Mouse (Mus musculus) limb, embryonic 12.5 days (tissue): ENCODE measurements at regions not wholly inside any gene's neighbourhood (a gene's known extent, or its start where the extent isn't known, plus 50 kb on each side); places are given as distances from the start of the nearest gene placed in this dataset.
A peak's percentile ranks its signal among the peaks of the same experiment; 100 is the strongest.

Source experiments
- ATAC-seq: fragments of 200-750 bp; cut with Nextera tagmentation; 2 replicates; pipeline ENCODE4 v1.8.0; 2017; ENCODE audit warnings: low read depth, moderate TSS enrichment; ENCODE audit not compliant: insufficient number of reproducible peaks, insufficient read depth, low FRiP score, low TSS enrichment
- H3K27ac ChIP-seq: fragments of 300-500 bp; sonication (generic); 2 replicates; pipeline ENCODE4 v1.5.1; 2016; ENCODE audit warnings: mild to moderate bottlenecking, moderate library complexity
- H3K27me3 ChIP-seq: fragments of 300-500 bp; sonication (generic); 2 replicates; pipeline ENCODE4 v1.6.1; 2016; ENCODE audit warnings: mild to moderate bottlenecking, moderate library complexity
- H3K36me3 ChIP-seq: fragments of 300-500 bp; sonication (generic); 2 replicates; pipeline ENCODE4 v1.6.1; 2016; ENCODE audit warnings: mild to moderate bottlenecking, moderate library complexity
- H3K4me1 ChIP-seq: fragments of 300-500 bp; sonication (generic); replicated peaks from 2 replicates; pipeline ENCODE4 v1.6.1; 2016
- H3K4me2 ChIP-seq: fragments of 300-500 bp; sonication (generic); 2 replicates; pipeline ENCODE4 v1.6.1; 2016; ENCODE audit warnings: mild to moderate bottlenecking, moderate library complexity
- H3K4me3 ChIP-seq: fragments of 300-500 bp; sonication (generic); replicated peaks from 2 replicates; pipeline ENCODE4 v1.5.1; 2016; ENCODE audit warnings: mild to moderate bottlenecking
- H3K9ac ChIP-seq: fragments of 300-500 bp; sonication (generic); replicated peaks from 2 replicates; pipeline ENCODE4 v1.6.1; 2016; ENCODE audit warnings: mild to moderate bottlenecking, moderate library complexity
- H3K9me3 ChIP-seq: fragments of 300-500 bp; sonication (generic); 2 replicates; pipeline ENCODE4 v1.6.1; 2016; ENCODE audit warnings: mild to moderate bottlenecking, moderate library complexity
- WGBS: fragments of 180-500 bp; shearing (Covaris S2); methylation state at CpG from one replicate; pipeline ENCODE4 v1.1.7; 2016; 5-methylcytosine and 5-hydroxymethylcytosine counted together

DNA sequence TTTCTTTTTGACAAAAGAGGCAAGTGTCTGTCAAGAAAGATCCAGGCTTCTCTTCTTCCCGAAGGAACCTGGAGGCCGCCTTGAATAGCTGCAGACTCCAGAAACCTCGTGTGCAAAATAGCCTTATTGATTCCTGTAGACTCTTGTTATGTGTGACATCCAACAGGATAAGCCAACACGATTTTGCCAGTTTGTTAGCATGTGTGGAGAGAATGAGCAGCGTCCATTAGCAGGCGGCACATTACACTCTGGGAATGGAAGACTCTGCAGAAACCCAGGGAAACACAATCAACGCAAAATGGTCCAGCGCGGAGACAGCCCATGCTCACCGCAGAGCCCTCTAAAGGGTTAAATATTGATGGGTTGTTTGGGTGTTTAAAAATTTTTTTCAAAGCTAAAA is 1014.9 kb downstream of the Adgrl2 start:
- no peaks in the 10 kb centered on the region for H3K9me3 ChIP-seq
- 89% methylated on average over 10 of the region's 10 CpGs for WGBS
- no peak overlapping the region for H3K4me2 ChIP-seq
- H3K4me1 ChIP-seq = no peaks in the 10 kb centered on the region
- ATAC-seq = no peak
- H3K27ac ChIP-seq = no peak overlapping the region
- H3K27me3 ChIP-seq = no peaks in the 10 kb centered on the region
- H3K36me3 ChIP-seq = no peaks in the 10 kb centered on the region
- no peak overlapping the region for H3K4me3 ChIP-seq
- H3K9ac ChIP-seq = no peak overlapping the region

DNA sequence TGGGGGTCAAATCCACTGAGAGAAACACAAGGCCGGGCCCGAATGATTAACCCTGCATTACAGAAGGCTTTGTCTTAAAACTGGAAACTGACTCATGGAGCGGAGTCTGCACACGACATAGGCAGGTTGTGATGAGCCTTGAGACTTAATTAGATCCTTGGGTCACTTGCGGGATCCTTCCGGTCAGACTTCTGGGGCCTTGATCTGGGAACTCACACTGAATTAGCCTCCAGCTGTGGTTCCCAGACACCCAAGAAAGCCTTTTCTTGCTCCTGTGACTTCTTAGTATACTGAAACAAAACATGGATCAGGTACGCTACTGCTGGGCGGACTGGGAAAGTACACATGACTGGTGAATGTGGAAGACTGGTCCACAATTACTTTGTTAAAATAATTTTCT is 1015.8 kb downstream of the Adgrl2 start:
- 71% methylated on average over 8 of the region's 8 CpGs for WGBS
- no peak for ATAC-seq

DNA sequence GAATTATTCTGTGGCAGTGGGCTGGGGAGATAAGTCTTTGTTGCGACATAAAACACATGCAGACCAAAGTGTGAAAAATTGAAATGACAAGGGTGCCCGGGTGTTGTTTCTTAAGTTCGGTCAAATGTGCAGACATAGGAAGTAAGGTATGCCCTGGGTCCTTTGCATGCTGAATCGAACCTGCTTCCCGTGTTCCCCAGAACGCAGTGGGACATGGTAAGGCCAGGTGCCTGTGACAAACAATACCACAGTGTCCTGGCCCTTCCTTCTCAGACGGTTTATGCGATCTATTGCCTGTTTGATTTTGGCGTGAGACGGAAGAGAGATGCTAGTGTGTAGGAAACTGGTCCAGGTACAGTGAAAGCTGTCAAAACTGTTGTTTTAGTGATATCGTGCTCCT is 1022.1 kb downstream of the Adgrl2 start:
- ATAC-seq = no peak
- Histone ChIP-seq H3K4me2 (no peak overlapping the region), H3K27me3 (0 out of 2 replicates have a peak, but pooled peaks cover 2% of the 10 kb centered on the region), H3K36me3 (no peaks in the 10 kb centered on the region), H3K27ac (no peak overlapping the region), H3K4me3 (no peak overlapping the region), H3K9ac (no peak overlapping the region), H3K9me3 (no peaks in the 10 kb centered on the region), H3K4me1 (peaks cover 17% of the 10 kb centered on the region)
- 84% methylated on average over 11 of the region's 11 CpGs for whole genome bisulfite sequencing

More for the DNA sequence above, 1015.8 kb downstream of the Adgrl2 start:
- Histone ChIP-seq H3K9me3 (no peaks in the 10 kb centered on the region), H3K4me3 (no peak overlapping the region), H3K4me1 (no peaks in the 10 kb centered on the region), H3K4me2 (no peak overlapping the region), H3K36me3 (no peaks in the 10 kb centered on the region), H3K27me3 (no peaks in the 10 kb centered on the region), H3K9ac (no peak overlapping the region), H3K27ac (no peak overlapping the region)

DNA sequence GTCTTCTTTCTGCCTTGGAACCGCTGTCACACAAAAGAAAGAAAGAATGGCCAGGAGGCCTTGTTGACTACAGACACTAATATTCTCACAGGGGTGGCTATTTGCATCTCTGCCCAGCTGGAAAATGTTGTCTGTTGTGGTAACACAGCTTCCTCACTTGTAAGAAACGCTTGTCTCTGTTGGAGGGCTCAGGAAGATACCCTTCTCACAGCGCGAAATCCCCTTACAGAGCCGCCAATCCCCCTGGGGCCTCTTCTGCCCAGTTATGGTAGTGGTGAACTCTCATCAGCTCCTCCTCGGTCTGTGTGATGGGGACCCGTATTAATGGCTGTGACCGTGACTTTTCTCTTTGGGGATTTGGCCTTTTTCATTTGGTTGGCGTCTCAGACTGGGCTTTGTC is 1022.5 kb downstream of the Adgrl2 start:
- no peak for ATAC-seq

DNA sequence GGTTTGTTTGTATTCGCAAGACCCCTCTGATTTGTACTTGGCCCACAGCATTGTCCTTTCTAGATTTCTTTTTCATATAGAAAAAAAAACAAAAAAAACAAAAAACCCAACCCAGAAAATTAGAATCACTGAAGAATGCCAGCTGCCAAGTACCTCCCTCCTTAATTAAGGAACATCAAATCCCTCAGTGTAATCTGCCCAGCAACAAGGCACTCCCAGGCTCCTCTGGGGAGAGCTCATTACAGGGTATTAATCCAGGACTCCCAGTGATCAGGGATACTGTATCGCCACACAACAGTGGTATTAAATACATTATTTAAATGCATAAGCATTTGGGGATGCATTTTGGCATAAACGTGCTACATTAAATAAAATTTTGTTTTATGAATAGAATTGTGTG is 1023.1 kb downstream of the Adgrl2 start:
- H3K9ac ChIP-seq = no peak overlapping the region
- 87% methylated on average over 3 of the region's 3 CpGs for WGBS
- no peak overlapping the region for H3K27ac ChIP-seq
- H3K27me3 ChIP-seq = 0 out of 2 replicates have a peak, but pooled peaks cover 2% of the 10 kb centered on the region
- no peak overlapping the region for H3K4me3 ChIP-seq
- H3K4me1 ChIP-seq = peaks cover 17% of the 10 kb centered on the region
- ATAC-seq = no peak
- no peaks in the 10 kb centered on the region for H3K36me3 ChIP-seq
- no peak overlapping the region for H3K4me2 ChIP-seq
- no peaks in the 10 kb centered on the region for H3K9me3 ChIP-seq

More for the DNA sequence above, 1022.5 kb downstream of the Adgrl2 start:
- H3K4me2 ChIP-seq = no peak overlapping the region
- no peaks in the 10 kb centered on the region for H3K9me3 ChIP-seq
- 0 out of 2 replicates have a peak, but pooled peaks cover 2% of the 10 kb centered on the region for H3K27me3 ChIP-seq
- no peak overlapping the region for H3K4me3 ChIP-seq
- H3K4me1 ChIP-seq = peaks cover 17% of the 10 kb centered on the region
- no peak overlapping the region for H3K27ac ChIP-seq
- 70% methylated on average over 9 of the region's 9 CpGs for WGBS
- no peaks in the 10 kb centered on the region for H3K36me3 ChIP-seq
- H3K9ac ChIP-seq = no peak overlapping the region

DNA sequence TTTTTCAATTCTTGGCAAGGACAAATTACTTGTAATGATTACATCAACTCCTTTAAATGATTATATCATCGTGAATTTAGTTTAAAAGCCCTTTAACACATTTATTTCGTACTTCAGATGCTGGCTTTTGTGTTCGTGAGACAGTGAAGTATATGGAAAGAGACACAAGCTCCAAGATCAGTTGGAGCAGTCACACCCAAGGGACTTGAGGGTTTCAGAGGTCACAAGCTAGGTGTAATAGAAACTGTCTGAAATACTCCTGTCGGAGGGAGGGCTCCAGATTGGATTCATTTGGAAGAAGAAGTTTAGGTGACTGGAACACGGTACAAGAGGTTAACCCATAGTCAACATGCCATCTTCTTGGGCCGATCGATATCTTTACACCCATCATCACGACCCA is 1023.5 kb downstream of the Adgrl2 start:
- ATAC-seq = no peak
- peaks cover 17% of the 10 kb centered on the region for H3K4me1 ChIP-seq
- no peak overlapping the region for H3K9ac ChIP-seq
- no peaks in the 10 kb centered on the region for H3K36me3 ChIP-seq
- H3K27ac ChIP-seq = no peak overlapping the region
- H3K27me3 ChIP-seq = 0 out of 2 replicates have a peak, but pooled peaks cover 2% of the 10 kb centered on the region
- no peaks in the 10 kb centered on the region for H3K9me3 ChIP-seq
- H3K4me2 ChIP-seq = peak overlapping the region; percentile 21; the same call in 1 of the 2 replicates
- H3K4me3 ChIP-seq = no peak overlapping the region
- 76% methylated on average over 8 of the region's 8 CpGs for WGBS

DNA sequence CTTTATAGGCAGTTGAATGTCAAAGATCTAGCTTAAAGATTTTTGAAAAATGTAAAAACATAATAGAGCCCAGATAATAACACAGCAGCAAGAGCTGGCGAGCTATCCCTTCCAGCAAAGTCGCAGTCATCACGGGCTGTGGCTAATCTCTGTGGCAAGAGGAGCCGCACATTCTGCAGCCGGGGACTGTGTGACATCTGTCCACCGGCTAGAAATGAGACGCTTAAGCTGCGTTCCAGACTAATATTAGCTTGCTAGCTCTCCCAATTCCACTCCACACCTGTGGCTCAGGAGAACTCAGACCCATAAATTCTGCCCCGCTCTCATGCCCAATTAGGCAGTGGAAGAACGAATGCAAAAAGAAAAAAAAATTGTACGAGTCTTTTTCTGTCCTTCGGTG is 1024.0 kb downstream of the Adgrl2 start:
- Histone ChIP-seq H3K9me3 (no peaks in the 10 kb centered on the region), H3K36me3 (no peaks in the 10 kb centered on the region), H3K4me3 (no peak overlapping the region), H3K27ac (no peak overlapping the region), H3K27me3 (0 out of 2 replicates have a peak, but pooled peaks cover 2% of the 10 kb centered on the region), H3K9ac (no peak overlapping the region), H3K4me2 (peak overlapping the region; percentile 21; the same call in 1 of the 2 replicates), H3K4me1 (peaks cover 17% of the 10 kb centered on the region)
- 23% methylated on average over 12 of the region's 12 CpGs for WGBS
- ATAC-seq = no peak

DNA sequence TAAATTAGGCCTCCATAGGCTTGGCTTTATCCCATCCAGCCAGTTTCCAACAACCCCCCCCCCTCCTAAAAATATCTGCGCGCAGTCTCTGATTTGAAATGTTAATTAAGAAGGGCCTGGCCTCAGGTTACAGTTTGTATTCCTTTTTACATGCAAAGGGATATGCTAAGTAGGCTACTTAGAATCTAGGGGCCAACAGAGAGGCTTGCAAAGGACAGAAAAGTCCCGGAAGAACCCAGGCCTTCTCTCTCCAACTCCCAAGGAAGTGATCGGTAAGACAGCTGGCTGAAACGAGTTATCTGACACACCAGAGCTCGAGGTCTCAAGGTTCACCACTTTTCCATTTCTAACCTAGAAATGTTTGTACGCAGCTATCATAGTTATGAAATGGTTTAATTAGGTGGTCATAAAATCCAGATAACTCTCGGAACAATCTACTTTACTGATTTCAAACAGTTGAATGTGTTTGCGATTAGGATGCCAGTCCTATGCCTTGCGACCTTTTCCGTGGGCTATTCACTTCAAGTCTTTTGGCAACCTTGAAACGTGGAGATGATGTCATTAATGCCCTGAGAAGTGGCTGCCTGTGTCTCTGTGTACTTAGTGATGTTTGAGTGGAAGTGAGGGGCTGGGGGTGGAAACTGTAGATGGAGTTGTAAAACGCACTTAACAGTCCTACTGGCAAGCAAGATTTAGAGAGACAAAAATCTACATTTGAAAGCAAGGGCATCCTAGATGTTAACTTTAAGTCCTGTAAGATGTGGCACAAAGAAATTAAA is 1026.5 kb downstream of the Adgrl2 start:
- no peak overlapping the region for H3K4me3 ChIP-seq
- no peaks in the 10 kb centered on the region for H3K36me3 ChIP-seq
- H3K27me3 ChIP-seq = 0 out of 2 replicates have a peak, but pooled peaks cover 2% of the 10 kb centered on the region
- no peak overlapping the region for H3K4me2 ChIP-seq
- no peak for ATAC-seq
- no peaks in the 10 kb centered on the region for H3K9me3 ChIP-seq
- H3K9ac ChIP-seq = no peak overlapping the region
- H3K4me1 ChIP-seq = peaks cover 21% of the 10 kb centered on the region
- WGBS = 24% methylated on average over 13 of the region's 13 CpGs
- no peak overlapping the region for H3K27ac ChIP-seq

DNA sequence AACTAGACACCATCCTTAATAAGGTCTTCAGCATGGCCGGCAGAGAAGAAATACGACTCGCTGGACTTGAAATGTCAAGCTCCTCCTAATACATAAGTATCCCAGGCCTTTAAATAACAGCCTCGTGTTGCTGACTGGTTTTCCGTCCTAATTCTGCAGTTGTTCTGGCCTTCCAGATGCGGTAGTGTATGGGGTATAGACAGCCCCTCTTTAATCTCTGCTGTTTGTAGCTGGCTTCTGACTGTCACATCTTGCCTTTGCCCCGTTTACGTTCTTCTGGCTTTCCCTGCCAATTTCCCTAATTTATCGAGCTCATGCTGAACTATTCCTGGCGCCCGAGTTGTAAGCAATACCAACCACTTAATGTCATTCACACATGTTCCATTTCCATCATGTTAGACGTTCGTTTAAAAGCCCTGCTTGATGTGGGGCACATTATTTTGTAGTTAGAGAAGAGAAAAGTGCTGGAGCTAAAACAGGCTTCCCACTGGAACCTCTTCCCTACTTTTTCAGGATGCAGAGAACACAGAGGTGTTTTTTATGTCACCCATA is 1042.2 kb downstream of the Adgrl2 start:
- Histone ChIP-seq H3K27ac (peak overlapping the region; percentile 8; the same call in 1 of the 2 replicates), H3K4me1 (peaks cover 13% of the 10 kb centered on the region; the same call in 1 of the 2 replicates), H3K9ac (no peak overlapping the region), H3K4me3 (no peak overlapping the region), H3K36me3 (no peaks in the 10 kb centered on the region), H3K27me3 (no peaks in the 10 kb centered on the region), H3K4me2 (peak overlapping the region; percentile 5; the same call in 1 of the 2 replicates), H3K9me3 (no peaks in the 10 kb centered on the region)
- 16% methylated on average over 13 of the region's 13 CpGs for WGBS
- ATAC-seq = peak; percentile 20; the same call in 1 of the 2 replicates

DNA sequence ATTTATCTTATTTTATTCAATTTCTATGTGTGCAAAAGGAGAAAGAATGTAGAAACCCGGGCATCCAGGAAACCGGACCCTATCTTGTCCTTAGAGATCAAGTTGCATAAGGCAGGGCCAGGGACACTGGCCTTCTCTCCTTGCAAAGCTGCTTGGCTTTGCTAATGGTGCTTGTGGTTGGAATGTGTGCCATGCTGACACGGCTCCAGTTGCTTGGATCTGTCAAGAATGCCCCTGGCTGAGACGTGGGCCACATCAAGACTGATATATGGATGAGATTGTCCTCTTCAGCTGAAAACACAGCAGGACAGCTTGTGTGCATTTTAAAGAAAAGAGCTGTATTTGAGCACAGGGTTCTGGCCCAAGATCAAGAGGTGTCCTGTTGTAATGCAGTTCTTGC is 1047.0 kb downstream of the Adgrl2 start:
- Histone ChIP-seq H3K4me2 (no peak overlapping the region), H3K9ac (no peak overlapping the region), H3K27me3 (no peaks in the 10 kb centered on the region), H3K27ac (no peak overlapping the region), H3K4me1 (peaks cover 10% of the 10 kb centered on the region; the same call in 1 of the 2 replicates), H3K9me3 (no peaks in the 10 kb centered on the region), H3K4me3 (no peak overlapping the region), H3K36me3 (no peaks in the 10 kb centered on the region)
- 76% methylated on average over 4 of the region's 4 CpGs for WGBS
- no peak for ATAC-seq

DNA sequence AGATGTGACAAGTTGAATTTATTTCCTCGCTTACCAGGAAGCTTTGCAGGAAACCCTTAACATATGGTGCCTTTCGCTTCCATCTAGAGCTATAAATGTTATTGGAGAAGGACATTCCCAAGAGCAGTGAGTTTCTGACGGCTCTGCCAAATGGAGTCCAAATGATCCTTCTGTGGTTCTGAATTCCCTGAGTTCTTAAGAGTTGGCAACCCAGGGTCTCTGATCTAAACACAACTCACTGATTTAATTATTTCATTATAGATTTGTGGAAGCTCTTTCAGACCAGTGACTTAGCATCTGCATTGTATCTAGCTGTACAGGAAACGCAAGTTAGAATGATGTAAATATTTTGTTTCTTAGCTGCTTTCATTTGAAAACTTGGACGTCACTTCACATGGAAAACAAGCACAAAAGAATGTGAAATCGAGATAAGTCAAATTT is 1059.5 kb downstream of the Adgrl2 start:
- Histone ChIP-seq H3K27ac (no peak overlapping the region), H3K27me3 (no peaks in the 10 kb centered on the region), H3K4me1 (no peaks in the 10 kb centered on the region), H3K4me2 (no peak overlapping the region), H3K4me3 (no peak overlapping the region), H3K36me3 (no peaks in the 10 kb centered on the region), H3K9me3 (no peaks in the 10 kb centered on the region), H3K9ac (no peak overlapping the region)
- 35% methylated on average over 6 of the region's 6 CpGs for WGBS
- no peak; the same call in 1 of the 2 replicates for ATAC-seq
